Mouse (Mus musculus) spleen, embryonic (tissue): ENCODE measurements around the gene Mpv17l2.

Experiments used
- CTCF ChIA-PET: fragments of 350-600 bp; sonication (Branson Sonifier 250); formaldehyde crosslinking; loops from one replicate; lab custom pipeline; 2022; lab: Charles Lee

Mpv17l2 gene

GRCm38 (mm10) chr8:70754871-70755660 is 5.7 kb downstream of the Mpv17l2 start:
- CTCF ChIA-PET: interaction anchor here (1.0 kb wide), 1 partner anchor 37 kb away, joined by 3 read pairs; the partner anchor contains the start of gene Gm3336

GRCm38 (mm10) chr8:70754043-70754870 is 6.5 kb downstream of the Mpv17l2 start, which contains the start of gene Rab3a:
TSS of gene Rab3a (plus strand) at chr8:70754679.
- CTCF ChIA-PET: interaction anchor here (0.7 to 1.0 kb wide), 2 partner anchors 34 to 36 kb away, joined by 3 to 5 read pairs; partner anchors contain the start of gene Gm3336

GRCm38 (mm10) chr8:70753151-70753550 is 7.6 kb downstream of the Mpv17l2 start:
- CTCF ChIA-PET: interaction anchor here (0.6 to 0.7 kb wide), 3 partner anchors 10 to 33 kb away, joined by 3 to 13 read pairs (median 5); no protein-coding TSS in a partner anchor

GRCm38 (mm10) chr8:70752000-70752764 is 8.6 kb downstream of the Mpv17l2 start:
- CTCF ChIA-PET: interaction anchor here (0.5 to 0.7 kb wide), 2 partner anchors 11 to 70 kb away, joined by 3 read pairs; no protein-coding TSS in a partner anchor

GRCm38 (mm10) chr8:70750128-70750680 is 10.5 kb downstream of the Mpv17l2 start:
- CTCF ChIA-PET: no interaction called here

GRCm38 (mm10) chr8:70749097-70749674 is 11.6 kb downstream of the Mpv17l2 start:
- CTCF ChIA-PET: interaction anchor here (0.5 kb wide), 1 partner anchor 576 kb away, joined by 7 read pairs; no protein-coding TSS in a partner anchor

- CTCF ChIA-PET: interaction anchor here (0.5 kb wide), 1 partner anchor 575 kb away, joined by 7 read pairs; no protein-coding TSS in a partner anchor
These were observed 12.3 kb downstream of the Mpv17l2 start for GRCm38 (mm10) chr8:70748246-70749096.

GRCm38 (mm10) chr8:70747211-70747890 is 13.4 kb downstream of the Mpv17l2 start:
- CTCF ChIA-PET: no interaction called here

- CTCF ChIA-PET: no interaction called here
These were observed 14.1 kb downstream of the Mpv17l2 start for GRCm38 (mm10) chr8:70746676-70747075.

GRCm38 (mm10) chr8:70745691-70746220 is 15.0 kb downstream of the Mpv17l2 start:
- CTCF ChIA-PET: interaction anchor here (0.6 kb wide), 1 partner anchor 44 kb away, joined by 5 read pairs; no protein-coding TSS in a partner anchor

GRCm38 (mm10) chr8:70744806-70745205 is 15.9 kb downstream of the Mpv17l2 start:
- CTCF ChIA-PET: interaction anchor here (0.6 to 1.1 kb wide), 2 partner anchors 14 to 561 kb away, joined by 3 to 9 read pairs; no protein-coding TSS in a partner anchor

- CTCF ChIA-PET: interaction anchor here (0.6 to 1.9 kb wide), 3 partner anchors 12 to 79 kb away, joined by 3 to 5 read pairs (median 4); no protein-coding TSS in a partner anchor
These were observed 16.8 kb downstream of the Mpv17l2 start for GRCm38 (mm10) chr8:70743656-70744590.

- CTCF ChIA-PET: interaction anchor here (1.9 kb wide), 1 partner anchor 11 kb away, joined by 4 read pairs; no protein-coding TSS in a partner anchor
These were observed 17.6 kb downstream of the Mpv17l2 start for GRCm38 (mm10) chr8:70742981-70743655.

- CTCF ChIA-PET: interaction anchor here (1.9 kb wide), 1 partner anchor 10 kb away, joined by 4 read pairs; no protein-coding TSS in a partner anchor
These were observed 18.6 kb downstream of the Mpv17l2 start for GRCm38 (mm10) chr8:70742176-70742575.

GRCm38 (mm10) chr8:70741661-70742060 is 19.1 kb downstream of the Mpv17l2 start:
- CTCF ChIA-PET: no interaction called here

GRCm38 (mm10) chr8:70738211-70738610 is 22.5 kb downstream of the Mpv17l2 start:
- CTCF ChIA-PET: no interaction called here
